Mouse (Mus musculus) common myeloid progenitor, adult 5-6 weeks (primary cell): ENCODE data around the gene Tnfaip8l3. TPM values are rescaled to one million over a fixed set of nuclear protein-coding genes. Genes with fewer than 3 reads are reported as not detected.
"Not testable (repeated sequence)": the region's sequence is repeated elsewhere in the genome, so short reads cannot be mapped to it uniquely, and the experiment has no call there.

Source experiments
- ATAC-seq: replicated peaks from 2 replicates; pipeline ENCODE4 v1.8.0; 2016; ENCODE audit warnings: low read depth, mild to moderate bottlenecking, moderate TSS enrichment, inconsistent platforms; ENCODE audit not compliant: poor library complexity, severe bottlenecking
- total RNA-seq: library from RNA; stranded (forward); fragments of 200-1000, 187-1606 nt; gene quantifications from 2 replicates; pipeline ENCODE4 v1.2.3, GENCODE M21; 2017

The Tnfaip8l3 gene
- total RNA-seq, 1 experiment from 2014 or later: not detected

- ATAC-seq: no peak
Measured at GRCm38 (mm10) chr9:53994528-53994927, 73.7 kb downstream of the Tnfaip8l3 start.

DNA sequence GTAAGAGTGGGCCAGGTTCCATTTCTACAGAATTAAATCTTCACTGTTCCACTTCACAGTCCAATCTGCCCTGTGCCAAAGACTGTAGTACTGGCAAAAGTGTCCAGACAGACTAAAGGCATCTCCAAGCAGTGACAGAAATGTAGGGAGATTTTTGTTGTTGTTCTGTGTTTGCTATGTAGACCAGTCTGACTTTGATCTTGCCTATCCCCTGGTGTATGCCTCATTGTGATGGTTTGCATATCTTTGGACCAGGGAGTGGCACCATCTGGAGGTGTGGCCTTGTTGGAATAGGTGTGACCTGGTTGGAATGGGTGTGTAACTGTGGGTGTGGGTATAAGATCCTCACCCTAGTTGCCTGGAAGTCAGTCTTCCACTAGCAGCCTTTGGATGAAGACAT is 75.6 kb downstream of the Tnfaip8l3 start:
- ATAC-seq: not testable (repeated sequence)

- ATAC-seq: peak; percentile 62; the same call in 1 of the 2 replicates
Measured at GRCm38 (mm10) chr9:53990921-53991320, 77.3 kb downstream of the Tnfaip8l3 start.

- no peak for ATAC-seq
Measured at GRCm38 (mm10) chr9:53986972-53987371, 81.2 kb downstream of the Tnfaip8l3 start.

DNA sequence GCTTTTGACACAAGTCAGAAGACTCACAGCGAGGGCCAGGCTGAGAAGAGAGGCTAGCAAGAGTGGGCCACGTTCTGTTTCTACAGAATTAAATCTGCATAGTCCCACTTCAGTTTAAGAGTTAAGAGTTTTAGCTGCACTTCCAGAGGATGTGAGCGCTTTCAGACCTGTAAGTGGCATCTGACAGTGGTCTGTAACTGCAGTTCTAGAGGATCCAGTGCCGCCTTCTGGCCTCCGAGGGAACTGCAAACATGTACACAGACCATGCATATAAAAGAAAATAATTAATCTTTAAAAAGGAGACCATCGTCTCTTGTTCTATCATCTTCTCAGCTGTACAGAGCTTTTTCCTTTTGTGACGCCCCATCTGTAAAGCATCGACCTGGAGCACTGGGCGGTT is 83.3 kb downstream of the Tnfaip8l3 start:
- 0 out of 2 replicates have a peak, but pooled peaks have one; percentile 45 for ATAC-seq

GRCm38 (mm10) chr9:53975122-53975518 is 93.1 kb downstream of the Tnfaip8l3 start, which contains the start of gene Elmod1:
Gene Elmod1, minus strand, starts transcription at chr9:53975301.
- no peak for ATAC-seq

DNA sequence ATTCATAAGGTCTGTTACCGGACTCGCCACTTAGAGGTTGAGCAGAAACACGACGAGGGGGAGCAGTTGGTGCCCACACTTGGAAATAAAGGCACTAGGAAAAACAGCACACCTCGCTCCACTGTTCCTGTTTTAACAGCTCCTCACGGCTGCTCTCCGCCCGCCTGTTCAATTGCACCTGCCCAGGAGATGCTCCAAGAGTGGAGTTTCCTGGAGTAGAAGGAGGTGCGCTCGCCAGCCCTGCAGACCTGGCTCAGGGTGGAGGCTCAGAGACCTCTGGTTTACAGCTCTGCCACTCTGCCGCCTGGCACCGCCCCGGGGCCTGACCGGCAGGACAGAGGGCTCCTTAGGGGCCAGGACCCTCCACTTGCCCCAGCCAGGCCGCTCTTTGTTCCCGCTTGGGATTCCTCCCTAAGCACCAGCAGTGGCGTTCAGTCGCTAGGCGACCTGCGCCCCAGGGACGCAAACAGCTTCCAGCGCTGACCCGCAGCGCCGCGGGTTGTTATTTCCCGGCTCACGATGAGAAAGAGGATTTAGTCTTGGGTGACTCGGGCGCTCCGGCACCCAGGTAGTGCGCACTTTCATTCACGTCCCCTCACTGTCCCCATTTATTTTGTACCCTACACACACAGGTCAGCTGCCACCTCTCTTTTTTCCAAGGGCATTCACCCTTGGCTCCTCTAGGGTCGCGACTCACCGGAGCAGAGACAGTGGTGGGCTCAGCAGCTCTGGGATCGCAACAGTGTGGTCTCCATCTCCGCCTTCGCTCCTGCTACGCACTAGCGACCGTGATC is 93.7 kb downstream of the Tnfaip8l3 start:
- no peak for ATAC-seq

- ATAC-seq: no peak
Measured at GRCm38 (mm10) chr9:53973929-53974327, 94.3 kb downstream of the Tnfaip8l3 start.

Other genes starting within 250 kb of the Tnfaip8l3 start
- gene Sln, start 218.2 kb downstream of the Tnfaip8l3 start, total RNA-seq: not detected in 2 replicates
- not detected in 2 replicates for gene Elmod1, start 93.1 kb downstream of the Tnfaip8l3 start, total RNA-seq
- not detected in 2 replicates for gene Cyp19a1, start 199.7 kb upstream of the Tnfaip8l3 start, total RNA-seq
- gene Gldn, start 218.1 kb upstream of the Tnfaip8l3 start, total RNA-seq: not detected in 2 replicates